In genomic region chr16:38632147-38632546, GRCm38 (mm10) we compare ENCODE assay signal across 8 mouse cellular contexts.
A peak's percentile ranks its signal among the peaks of the same experiment; 100 is the strongest.
DNase-seq lines count a peak whose midpoint lies in the region; ATAC-seq lines count a peak whose summit lies in the region.

No protein-coding gene starts in this region.

- no peak overlapping the region for H3K27ac ChIP-seq in midbrain, embryonic 10.5 days (replicated peaks)
- no peak overlapping the region for H3K27ac ChIP-seq in midbrain, embryonic 15.5 days

- WGBS in midbrain, embryonic 10.5 days = 60% methylated on average over 6 of the region's 6 CpGs
- 64% methylated on average over 6 of the region's 6 CpGs for WGBS in midbrain, embryonic 15.5 days

- peak; percentile 48 for DNase-seq in midbrain, embryonic 10.5 days (ENCODE audit: low spot score)
- DNase-seq in Muller cell, postnatal 12 days (ENCODE audit: inconsistent ontology term) = peak; percentile 29
- peak; percentile 56 for DNase-seq in embryo, embryonic 11 days
- peak; percentile 67 for DNase-seq in left cerebral cortex, postnatal 4 days
- peak; percentile 20 for DNase-seq in retina, embryonic 14.5 days (ENCODE audit: low spot score)
- peak; percentile 25 for DNase-seq in yolk sac, embryonic 10.5 days (ENCODE audit: low spot score)

- H3K9ac ChIP-seq in midbrain, embryonic 15.5 days = no peak overlapping the region

- intact Hi-C loops in left cerebral cortex, postnatal 4 days (cut with DNase I) = no loop called here

- no peak overlapping the region for H3K4me2 ChIP-seq in midbrain, embryonic 15.5 days

- no peak overlapping the region for H3K4me3 ChIP-seq in midbrain, embryonic 10.5 days
- no peak overlapping the region for H3K4me3 ChIP-seq in midbrain, embryonic 15.5 days

- no peaks in the 10 kb centered on the region for H3K4me1 ChIP-seq in midbrain, embryonic 10.5 days
- H3K4me1 ChIP-seq in midbrain, embryonic 15.5 days = no peaks in the 10 kb centered on the region

- H3K9me3 ChIP-seq in midbrain, embryonic 10.5 days (replicated peaks) = no peaks in the 10 kb centered on the region
- no peaks in the 10 kb centered on the region for H3K9me3 ChIP-seq in midbrain, embryonic 15.5 days

- no peak for ATAC-seq in midbrain, embryonic 15.5 days (replicated peaks)
- ATAC-seq in hematopoietic stem cell, adult 5-6 weeks (replicated peaks in 1 of 2; ENCODE audit: insufficient read depth in 1 of 2, low FRiP score in 2 of 2, low TSS enrichment in 1 of 2, low read depth in 1 of 2, poor library complexity in 2 of 2, severe bottlenecking in 2 of 2) = peak; percentile 55 to 75; a peak in 3 of 4 replicates

- no peaks in the 10 kb centered on the region for H3K27me3 ChIP-seq in midbrain, embryonic 10.5 days (ENCODE audit: low read depth, poor library complexity, severe bottlenecking)
- H3K27me3 ChIP-seq in midbrain, embryonic 15.5 days (replicated peaks) = no peaks in the 10 kb centered on the region

- no peaks in the 10 kb centered on the region for H3K36me3 ChIP-seq in midbrain, embryonic 10.5 days
- no peaks in the 10 kb centered on the region for H3K36me3 ChIP-seq in midbrain, embryonic 15.5 days (replicated peaks)
